24 mouse cellular contexts compared by ENCODE assay signal in genomic region chr10:57515278-57515677, GRCm38 (mm10). TPM values are rescaled to one million over a fixed set of nuclear protein-coding genes. Genes with fewer than 3 reads are reported as not detected.
A peak's percentile ranks its signal among the peaks of the same experiment; 100 is the strongest.
DNase-seq lines count a peak whose midpoint lies in the region; ATAC-seq and TF ChIP-seq lines count a peak whose summit lies in the region.
"Had no signal": no experiment of that assay in that cellular context is flagged by ENCODE, and none has a peak within 500 bp of the region (broad histone marks: within the 10 kb centered on the region; RNA-seq: fewer than 3 reads in every experiment).

No protein-coding gene starts in this region.

- no peaks in the 10 kb centered on the region for H3K9me3 ChIP-seq in hindbrain, postnatal 0 days (ENCODE audit: low read length)
- no peaks in the 10 kb centered on the region for H3K9me3 ChIP-seq in hindbrain, embryonic 10.5 days
- no peaks in the 10 kb centered on the region for H3K9me3 ChIP-seq in midbrain, embryonic 13.5 days
- H3K9me3 ChIP-seq: embryonic facial prominence, embryonic 10.5 days; G1E; midbrain, embryonic 10.5 days had no signal

- no peak overlapping the region for H3K4me2 ChIP-seq in hindbrain, postnatal 0 days (ENCODE audit: low read depth, low read length)
- no peak overlapping the region for H3K4me2 ChIP-seq in midbrain, embryonic 13.5 days (replicated peaks)
- H3K4me2 ChIP-seq: heart, embryonic 11.5 days had no signal

- no peaks in the 10 kb centered on the region for H3K4me1 ChIP-seq in hindbrain, postnatal 0 days (ENCODE audit: insufficient read depth, low read length)
- no peaks in the 10 kb centered on the region for H3K4me1 ChIP-seq in hindbrain, embryonic 10.5 days (replicated peaks)
- no peaks in the 10 kb centered on the region for H3K4me1 ChIP-seq in midbrain, embryonic 13.5 days (replicated peaks)
- H3K4me1 ChIP-seq: embryonic facial prominence, embryonic 10.5 days; midbrain, embryonic 10.5 days had no signal

- 73% methylated on average over 1 of the region's 1 CpGs for WGBS in hindbrain, postnatal 0 days
- 90% methylated on average over 1 of the region's 1 CpGs for WGBS in hindbrain, embryonic 10.5 days
- 97% methylated on average over 1 of the region's 1 CpGs for WGBS in midbrain, embryonic 13.5 days

- H3K27ac ChIP-seq in hindbrain, postnatal 0 days: no peak overlapping the region
- H3K27ac ChIP-seq in hindbrain, embryonic 10.5 days: no peak overlapping the region
- no peak overlapping the region for H3K27ac ChIP-seq in midbrain, embryonic 13.5 days
- H3K27ac ChIP-seq: embryonic facial prominence, embryonic 10.5 days; gastrocnemius, adult 2 months; left cerebral cortex, adult 2 months; macrophage; midbrain, embryonic 10.5 days had no signal

- H3K9ac ChIP-seq in hindbrain, postnatal 0 days (replicated peaks; ENCODE audit: low read length): no peak overlapping the region
- H3K9ac ChIP-seq in midbrain, embryonic 13.5 days (replicated peaks): no peak overlapping the region
- H3K9ac ChIP-seq: forebrain, postnatal 0 days; liver, postnatal 0 days had no signal

- no peak for TF ChIP-seq CTCF in hindbrain, postnatal 0 days (IDR thresholded peaks at IDR 0.05; ENCODE audit: low read depth)

- H3K4me3 ChIP-seq in hindbrain, postnatal 0 days (ENCODE audit: low read length): no peak overlapping the region
- no peak overlapping the region for H3K4me3 ChIP-seq in hindbrain, embryonic 10.5 days
- no peak overlapping the region for H3K4me3 ChIP-seq in midbrain, embryonic 13.5 days (replicated peaks)
- H3K4me3 ChIP-seq: embryonic facial prominence, embryonic 10.5 days; gastrocnemius, adult 2 months; left cerebral cortex, adult 2 months; midbrain, embryonic 10.5 days had no signal

- ATAC-seq in hindbrain, postnatal 0 days: 0 out of 2 replicates have a peak, but pooled peaks have one; percentile 35
- ATAC-seq in inflammation-experienced regulatory T-cells, adult 6 months: no peak
- no peak for ATAC-seq in midbrain, embryonic 13.5 days
- ATAC-seq: activated CD4-positive, CD25-positive, alpha-beta regulatory T cell, adult 4 months; liver, postnatal 0 days; lung, postnatal 0 days had no signal

- peaks cover 47% of the 10 kb centered on the region for H3K36me3 ChIP-seq in hindbrain, postnatal 0 days (ENCODE audit: insufficient read depth, low read length)
- peaks cover 100% of the 10 kb centered on the region for H3K36me3 ChIP-seq in hindbrain, embryonic 10.5 days
- H3K36me3 ChIP-seq in midbrain, embryonic 13.5 days: peaks cover 74% of the 10 kb centered on the region

- H3K27me3 ChIP-seq in hindbrain, postnatal 0 days (ENCODE audit: insufficient read depth, low read length): no peaks in the 10 kb centered on the region
- H3K27me3 ChIP-seq in hindbrain, embryonic 10.5 days (ENCODE audit: insufficient read depth, poor library complexity, severe bottlenecking): no peaks in the 10 kb centered on the region
- H3K27me3 ChIP-seq in midbrain, embryonic 13.5 days: no peaks in the 10 kb centered on the region
- H3K27me3 ChIP-seq: CH12.LX had no signal

- DNase-seq in cerebellum, adult 9-10 months: peak; percentile 15
- no peak for DNase-seq in cerebellum, adult 8-10 months
- no peak for DNase-seq in hindbrain, postnatal 0 days (ENCODE audit: low spot score)
- DNase-seq in hindbrain, embryonic 10.5 days (ENCODE audit: low spot score): no peak
- peak; percentile 44 for DNase-seq in 3T3-L1 (ENCODE audit: low read depth, low spot score)
- peak; percentile 26 for DNase-seq in brain, adult 2 months (ENCODE audit: low read depth, low spot score)
- DNase-seq: B cell, adult 2 months; cerebellum, adult 9-11 months; forebrain, postnatal 0 days; gastrocnemius, adult 2 months; liver, postnatal 0 days; thymus, adult 18-20 months; thymus, postnatal 36 days had no signal

RNA-seq across cellular contexts. Expression of gene Serinc1, which starts 17.1 kb away (rescaled TPM):
- 323 and 327 TPM in 2 replicates for total RNA-seq in hindbrain, postnatal 0 days (2014; rRNA removed)
- polyA plus RNA-seq in hindbrain, postnatal 0 days (2015; fragmentation: Nextera tagmentation; extraction: Ambion mirVana): 462 and 470 TPM in 2 replicates
- polyA plus RNA-seq in hindbrain, embryonic 10.5 days (2016; fragmentation: Nextera tagmentation; extraction: Ambion mirVana): 135 and 142 TPM in 2 replicates
- 100 to 1,000 TPM; 100 to 133 (median 115) TPM for polyA plus RNA-seq in inflammation-experienced regulatory T-cells, adult 6 months (2017; shearing (Covaris generic))
- 339 and 384 TPM in 2 replicates for polyA plus RNA-seq in midbrain, embryonic 13.5 days (2015; fragmentation: Nextera tagmentation; extraction: Ambion mirVana)

RNA-seq across cellular contexts. Expression of gene Hsf2, which starts 29.1 kb away (rescaled TPM):
- total RNA-seq in hindbrain, postnatal 0 days (2014; rRNA removed): 35.0 and 37.8 TPM in 2 replicates
- polyA plus RNA-seq in hindbrain, postnatal 0 days (2015; fragmentation: Nextera tagmentation; extraction: Ambion mirVana): 47.8 and 49.4 TPM in 2 replicates
- polyA plus RNA-seq in hindbrain, embryonic 10.5 days (2016; fragmentation: Nextera tagmentation; extraction: Ambion mirVana): 58.6 and 59.9 TPM in 2 replicates
- 10 to 100 TPM; 14.1 to 15.5 (median 14.3) TPM for polyA plus RNA-seq in inflammation-experienced regulatory T-cells, adult 6 months (2017; shearing (Covaris generic))
- 86.4 and 100 TPM in 2 replicates for polyA plus RNA-seq in midbrain, embryonic 13.5 days (2015; fragmentation: Nextera tagmentation; extraction: Ambion mirVana)

Comparison
In these comparisons a context has a peak if more than half of its experiments do, and no peak if none do; other contexts are left out.
1. DNase-seq: peak in cerebellum, adult 9-10 months (single experiment), 3T3-L1 (single experiment) and brain, adult 2 months (single experiment); none in cerebellum, adult 8-10 months (single experiment), hindbrain, postnatal 0 days (single experiment) and hindbrain, embryonic 10.5 days (single experiment).